Mouse (Mus musculus) kidney, embryonic 16.5 days (tissue): ENCODE measurements around the gene AW146154. TPM values are rescaled to one million over a fixed set of nuclear protein-coding genes. Genes with fewer than 3 reads are reported as not detected.
"Not testable (repeated sequence)": the region's sequence is repeated elsewhere in the genome, so short reads cannot be mapped to it uniquely, and the experiment has no call there.

Experiments used
- ATAC-seq: fragments of 200-750 bp; cut with Nextera tagmentation; 2 replicates; pipeline ENCODE4 v1.8.0; 2017; ENCODE audit warnings: moderate TSS enrichment; ENCODE audit not compliant: low FRiP score, low TSS enrichment
- H3K27ac ChIP-seq: fragments of 300-500 bp; sonication (generic); 2 replicates; pipeline ENCODE4 v1.5.1; 2014; ENCODE audit warnings: low read length
- H3K27me3 ChIP-seq: fragments of 300-500 bp; sonication (generic); 2 replicates; pipeline ENCODE4 v1.6.1; 2014; ENCODE audit warnings: low read length, control low read depth, mixed read lengths; ENCODE audit not compliant: insufficient read depth
- H3K36me3 ChIP-seq: fragments of 300-500 bp; sonication (generic); 2 replicates; pipeline ENCODE4 v1.6.1; 2014; ENCODE audit warnings: low read length, control low read depth, mixed read lengths; ENCODE audit not compliant: insufficient read depth
- H3K4me1 ChIP-seq: fragments of 300-500 bp; sonication (generic); 2 replicates; pipeline ENCODE4 v1.6.1; 2014; ENCODE audit warnings: low read length, control low read depth, mixed read lengths; ENCODE audit not compliant: insufficient read depth
- H3K4me2 ChIP-seq: fragments of 300-500 bp; sonication (generic); replicated peaks from 2 replicates; pipeline ENCODE4 v1.6.1; 2014; ENCODE audit warnings: low read depth, low read length
- H3K4me3 ChIP-seq: fragments of 300-500 bp; sonication (generic); 2 replicates; pipeline ENCODE4 v1.5.1; 2014; ENCODE audit warnings: mild to moderate bottlenecking, low read length
- H3K9ac ChIP-seq: fragments of 300-500 bp; sonication (generic); replicated peaks from 2 replicates; pipeline ENCODE4 v1.6.1; 2014; ENCODE audit warnings: low read length
- H3K9me3 ChIP-seq: fragments of 300-500 bp; sonication (generic); 2 replicates; pipeline ENCODE4 v1.6.1; 2016; ENCODE audit warnings: low read length, control low read depth
- WGBS: fragments of 180-500 bp; shearing (Covaris S2); extraction: QIAGEN DNeasy Blood & Tissue Kit; methylation state at CpG from one replicate; pipeline ENCODE4 v1.1.7; 2014; 5-methylcytosine and 5-hydroxymethylcytosine counted together
- polyA plus RNA-seq: library from polyadenylated mRNA; unstranded; fragments of >200 nt; fragmentation: Nextera tagmentation; extraction: Ambion mirVana; gene quantifications from 2 replicates; pipeline ENCODE4 v1.2.1, GENCODE M21; 2015

Gene AW146154
- 13.3 and 13.8 TPM in 2 replicates for polyA plus RNA-seq

- peak within 1 kb of the TSS; percentile 68 for H3K9ac ChIP-seq
- H3K4me3 ChIP-seq: peak within 1 kb of the TSS; percentile 65
- peak within 1 kb of the TSS; percentile 67; the same call in 1 of the 2 replicates for H3K27ac ChIP-seq
- peaks cover 12% of the 10 kb centered on the region for H3K9me3 ChIP-seq
- H3K4me2 ChIP-seq: peak within 1 kb of the TSS; percentile 71
- no peaks in the 10 kb centered on the region; the same call in 1 of the 2 replicates for H3K4me1 ChIP-seq
- no peaks in the 10 kb centered on the region for H3K27me3 ChIP-seq
- peak; percentile 99 for ATAC-seq
- WGBS: under 1% methylated on average over 18 of the region's 18 CpGs
- H3K36me3 ChIP-seq: peaks cover 11% of the 10 kb centered on the region
Measured at GRCm38 (mm10) chr7:41499389-41500049, at the start of gene AW146154, which contains the start of gene Gm20449. AW146154 (minus strand) TSS chr7:41499890. Gm20449 (minus strand) TSS chr7:41499417.

GRCm38 (mm10) chr7:41512672-41513071 lies 13.0 kb upstream of the AW146154 start:
- Histone ChIP-seq H3K9ac (no peak overlapping the region), H3K4me2 (no peak overlapping the region), H3K36me3 (no peaks in the 10 kb centered on the region), H3K27me3 (no peaks in the 10 kb centered on the region), H3K9me3 (0 out of 2 replicates have a peak, but pooled peaks cover 3% of the 10 kb centered on the region), H3K27ac (no peak overlapping the region), H3K4me3 (no peak overlapping the region), H3K4me1 (no peaks in the 10 kb centered on the region)
- no peak for ATAC-seq
- 86% methylated on average over 3 of the region's 3 CpGs for WGBS

- WGBS: 20% methylated on average over 1 of the region's 1 CpGs
Measured at GRCm38 (mm10) chr7:41512207-41512606, 12.5 kb upstream of the AW146154 start.

GRCm38 (mm10) chr7:41502402-41502801 lies 2.7 kb upstream of the AW146154 start:
- no peak overlapping the region for H3K9ac ChIP-seq
- ATAC-seq: no peak
- no peak overlapping the region for H3K4me2 ChIP-seq
- no peaks in the 10 kb centered on the region; the same call in 1 of the 2 replicates for H3K4me1 ChIP-seq
- WGBS: 41% methylated on average over 1 of the region's 1 CpGs
- H3K27ac ChIP-seq: no peak overlapping the region
- H3K9me3 ChIP-seq: no peaks in the 10 kb centered on the region
- no peaks in the 10 kb centered on the region for H3K27me3 ChIP-seq
- H3K4me3 ChIP-seq: no peak overlapping the region
- H3K36me3 ChIP-seq: no peaks in the 10 kb centered on the region

More at GRCm38 (mm10) chr7:41512207-41512606, 12.5 kb upstream of the AW146154 start:
- Histone ChIP-seq H3K27me3 (no peaks in the 10 kb centered on the region), H3K4me3 (no peak overlapping the region), H3K27ac (no peak overlapping the region), H3K9me3 (0 out of 2 replicates have a peak, but pooled peaks cover 3% of the 10 kb centered on the region), H3K36me3 (no peaks in the 10 kb centered on the region), H3K4me2 (no peak overlapping the region), H3K4me1 (no peaks in the 10 kb centered on the region), H3K9ac (no peak overlapping the region)
- no peak for ATAC-seq

- 19% methylated on average over 22 of the region's 22 CpGs for WGBS
- ATAC-seq: peak; percentile 21; the same call in 1 of the 2 replicates
- peak overlapping the region; percentile 68 for H3K9ac ChIP-seq
- peak overlapping the region; percentile 65 for H3K4me3 ChIP-seq
- no peak overlapping the region for H3K27ac ChIP-seq
- H3K9me3 ChIP-seq: 0 out of 2 replicates have a peak, but pooled peaks cover 5% of the 10 kb centered on the region
- H3K27me3 ChIP-seq: no peaks in the 10 kb centered on the region
- H3K4me1 ChIP-seq: no peaks in the 10 kb centered on the region; the same call in 1 of the 2 replicates
- peak overlapping the region; percentile 71 for H3K4me2 ChIP-seq
- 0 out of 2 replicates have a peak, but pooled peaks cover 3% of the 10 kb centered on the region for H3K36me3 ChIP-seq
Measured at GRCm38 (mm10) chr7:41500151-41500934, 653 bp upstream of the AW146154 start.

GRCm38 (mm10) chr7:41499018-41499388 lies 687 bp downstream of the AW146154 start:
- not testable (repeated sequence) for ATAC-seq, H3K4me1 ChIP-seq, H3K27me3 ChIP-seq
- peaks cover 16% of the 10 kb centered on the region for H3K9me3 ChIP-seq
- peak overlapping the region; percentile 68 for H3K9ac ChIP-seq
- H3K4me2 ChIP-seq: peak overlapping the region; percentile 71
- WGBS: 0% methylated on average over 6 of the region's 6 CpGs
- peaks cover 12% of the 10 kb centered on the region for H3K36me3 ChIP-seq
- peak overlapping the region; percentile 67; the same call in 1 of the 2 replicates for H3K27ac ChIP-seq
- peak overlapping the region; percentile 65 for H3K4me3 ChIP-seq

DNA sequence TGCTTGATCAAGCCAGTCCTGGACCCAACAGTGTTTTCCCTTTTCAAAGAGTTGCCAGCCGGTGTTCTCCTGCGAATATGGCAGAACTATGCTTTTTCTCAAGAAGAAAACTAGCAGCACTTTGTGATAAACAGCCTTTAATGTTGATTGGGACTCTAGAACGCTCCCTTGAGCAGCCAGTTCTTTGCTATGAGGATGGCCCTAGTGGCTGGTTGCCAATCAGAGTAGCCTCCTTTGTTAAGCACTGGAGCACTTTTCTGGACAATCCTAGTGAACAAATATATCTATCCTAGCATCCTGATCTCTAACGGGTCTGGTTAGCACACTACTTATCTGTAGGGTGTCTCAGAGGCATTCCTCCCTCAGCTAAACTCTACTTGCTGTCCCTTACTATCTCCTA lies 1.2 kb downstream of the AW146154 start:
- peaks cover 16% of the 10 kb centered on the region for H3K9me3 ChIP-seq
- peaks cover 12% of the 10 kb centered on the region for H3K36me3 ChIP-seq
- H3K27me3 ChIP-seq, H3K27ac ChIP-seq, ATAC-seq, H3K4me1 ChIP-seq: not testable (repeated sequence)
- H3K4me2 ChIP-seq: peak overlapping the region; percentile 71
- 64% methylated on average over 2 of the region's 4 CpGs for WGBS
- peak overlapping the region; percentile 65 for H3K4me3 ChIP-seq
- 0 out of 2 replicates have a peak overlapping the region, but pooled peaks have one; percentile 68 for H3K9ac ChIP-seq

DNA sequence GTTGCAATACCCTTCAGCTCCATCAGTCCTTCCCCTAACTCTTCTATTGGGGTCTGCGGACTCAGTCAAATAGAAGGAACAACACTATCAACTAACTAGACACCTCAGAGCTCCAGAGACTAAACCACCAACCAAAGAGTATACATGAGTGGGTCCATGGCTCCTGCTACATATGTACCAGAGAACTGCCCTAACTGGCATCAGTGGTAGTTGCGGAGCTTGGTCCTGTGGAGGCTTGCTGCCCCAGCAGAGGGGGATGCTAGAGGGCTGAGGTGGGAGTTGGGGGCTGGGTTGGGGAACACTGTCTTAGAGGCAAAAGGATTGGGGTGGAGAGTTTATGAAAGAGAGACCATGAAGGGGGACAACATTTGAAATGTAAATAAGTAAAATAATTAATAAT lies 1.8 kb downstream of the AW146154 start:
- Histone ChIP-seq H3K9ac (no peak overlapping the region), H3K4me1 (no peaks in the 10 kb centered on the region; the same call in 1 of the 2 replicates), H3K27me3 (no peaks in the 10 kb centered on the region), H3K4me2 (no peak overlapping the region), H3K9me3 (peaks cover 18% of the 10 kb centered on the region), H3K4me3 (no peak overlapping the region), H3K36me3 (peaks cover 12% of the 10 kb centered on the region), H3K27ac (no peak overlapping the region)
- ATAC-seq: no peak
- 95% methylated on average over 2 of the region's 2 CpGs for WGBS

DNA sequence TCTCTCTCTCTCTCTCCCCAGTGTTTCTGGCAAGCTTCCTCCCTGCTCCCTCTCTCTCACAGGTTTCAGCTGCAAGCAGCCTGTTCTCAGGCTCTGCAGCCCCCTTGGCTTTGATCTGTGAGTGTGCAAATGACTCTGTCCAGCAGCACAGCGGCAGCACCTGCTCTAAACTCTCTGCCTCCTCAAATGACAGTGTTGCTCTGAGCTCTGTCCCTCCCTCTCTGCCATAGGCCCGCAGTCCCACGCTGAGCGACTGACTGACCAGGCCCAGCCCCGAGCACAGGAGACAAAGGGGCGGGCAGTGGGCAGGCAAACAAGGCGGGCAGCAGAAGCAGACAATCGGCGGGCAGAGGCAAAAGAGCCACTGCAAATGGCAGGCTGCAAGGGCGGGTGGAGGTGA lies 47.8 kb downstream of the AW146154 start:
- no peaks in the 10 kb centered on the region for H3K27me3 ChIP-seq
- no peaks in the 10 kb centered on the region; the same call in 1 of the 2 replicates for H3K9me3 ChIP-seq
- H3K4me3 ChIP-seq: 0 out of 2 replicates have a peak overlapping the region, but pooled peaks have one; percentile 6
- peak; percentile 95 for ATAC-seq
- H3K27ac ChIP-seq: no peak overlapping the region
- H3K4me2 ChIP-seq: peak overlapping the region; percentile 23; the same call in 1 of the 2 replicates
- no peaks in the 10 kb centered on the region for H3K4me1 ChIP-seq
- H3K9ac ChIP-seq: no peak overlapping the region
- WGBS: 4% methylated on average over 10 of the region's 10 CpGs
- no peaks in the 10 kb centered on the region for H3K36me3 ChIP-seq
